Mouse (Mus musculus) duodenum, adult 2 months (tissue): ENCODE results near the gene Olfr237-ps1. TPM values are rescaled to one million over a fixed set of nuclear protein-coding genes. Genes with fewer than 3 reads are reported as not detected.

Source experiments
- polyA plus RNA-seq: library from polyadenylated mRNA; depleted of rRNA; stranded (reverse); fragments of >200 nt; gene quantifications from 2 replicates; pipeline ENCODE4 v1.2.3, GENCODE M21; 2012; ENCODE audit warnings: low replicate concordance; rRNA removed

The Olfr237-ps1 gene
- not detected in 2 replicates for polyA plus RNA-seq

GRCm38 (mm10) chr6:43146267-43146666 lies at the start of gene Olfr237-ps1:
Olfr237-ps1 (plus strand) TSS chr6:43146567.

GRCm38 (mm10) chr6:43106069-43106468 lies 40.3 kb upstream of the Olfr237-ps1 start, which contains the start of gene Olfr441:
Olfr441 (plus strand) TSS chr6:43106369.

GRCm38 (mm10) chr6:43162982-43163381 lies 16.6 kb downstream of the Olfr237-ps1 start, which contains the start of gene Olfr437:
Olfr437 (plus strand) TSS chr6:43163282.

GRCm38 (mm10) chr6:43171840-43172239 lies 25.5 kb downstream of the Olfr237-ps1 start, which contains the start of gene Olfr13:
Olfr13 (plus strand) TSS chr6:43172140.

GRCm38 (mm10) chr6:43196781-43197180 lies 50.4 kb downstream of the Olfr237-ps1 start, which contains the start of gene Olfr435:
Olfr435 (plus strand) TSS chr6:43197146.

Other genes with a start within 250 kb of the Olfr237-ps1 start
- not detected in 2 replicates for gene Olfr447, start 237.7 kb upstream of the Olfr237-ps1 start, polyA plus RNA-seq
- gene Olfr446, start 225.2 kb upstream of the Olfr237-ps1 start, polyA plus RNA-seq = not detected in 2 replicates
- not detected in 2 replicates for gene Olfr444, start 197.5 kb upstream of the Olfr237-ps1 start, polyA plus RNA-seq
- gene Olfr441, start 40.2 kb upstream of the Olfr237-ps1 start, polyA plus RNA-seq = not detected in 2 replicates
- not detected in 2 replicates for gene Olfr437, start 16.7 kb downstream of the Olfr237-ps1 start, polyA plus RNA-seq
- gene Olfr13, start 25.6 kb downstream of the Olfr237-ps1 start, polyA plus RNA-seq = not detected in 2 replicates
- not detected in 2 replicates for gene Olfr435, start 50.6 kb downstream of the Olfr237-ps1 start, polyA plus RNA-seq
- gene Olfr434, start 66.5 kb downstream of the Olfr237-ps1 start, polyA plus RNA-seq = not detected in 2 replicates
- not detected in 2 replicates for gene Olfr47, start 85.0 kb downstream of the Olfr237-ps1 start, polyA plus RNA-seq
- gene Arhgef5, start 119.0 kb downstream of the Olfr237-ps1 start, polyA plus RNA-seq = 19.4 and 23.1 TPM in 2 replicates
- 0.06 TPM in 1 of 2 replicates, not detected in the other for gene Nobox, start 163.0 kb downstream of the Olfr237-ps1 start, polyA plus RNA-seq